Mouse (Mus musculus) C2C12 (cell line): Measurements from ENCODE around the gene Klrb1f. TPM values are rescaled to one million over a fixed set of nuclear protein-coding genes. Genes with fewer than 3 reads are reported as not detected.

Source experiments
- H3K27me3 ChIP-seq: one replicate; pipeline ENCODE4 v1.6.1; 2011; ENCODE audit not compliant: control insufficient read depth, insufficient read depth, insufficient read length
- H3K36me3 ChIP-seq: one replicate; pipeline ENCODE4 v1.6.1; 2011; ENCODE audit not compliant: control insufficient read depth, insufficient read depth
- H3K4me3 ChIP-seq: one replicate; pipeline ENCODE4 v1.5.1; 2011; ENCODE audit warnings: mild to moderate bottlenecking, control low read depth; ENCODE audit not compliant: poor library complexity, insufficient read depth, severe bottlenecking
- H3K79me2 ChIP-seq: one replicate; pipeline ENCODE4 v1.6.1; 2011; ENCODE audit not compliant: control insufficient read depth, insufficient read depth
- H3K79me3 ChIP-seq: one replicate; pipeline ENCODE4 v1.6.1; 2011; ENCODE audit warnings: low read depth, control low read depth
- H3ac ChIP-seq: one replicate; pipeline ENCODE3; 2011; ENCODE audit warnings: low read depth; ENCODE audit not compliant: control insufficient read depth, insufficient read length
- CEBPB ChIP-seq: IDR thresholded peaks from one replicate; pipeline ENCODE4 v1.6.1; 2011; ENCODE audit warnings: low read depth, mild to moderate bottlenecking, control low read depth, moderate library complexity
- CTCF ChIP-seq: IDR thresholded peaks from one replicate; pipeline ENCODE4 v1.5.1; 2011; ENCODE audit not compliant: control insufficient read depth, insufficient read depth, insufficient read length
- FOSL1 ChIP-seq: IDR thresholded peaks from one replicate; pipeline ENCODE4 v1.8.0; 2011; ENCODE audit warnings: mild to moderate bottlenecking, low read length; ENCODE audit not compliant: poor library complexity, insufficient read depth, severe bottlenecking
- MAX ChIP-seq: IDR thresholded peaks from one replicate; pipeline ENCODE4 v1.6.1; 2011; ENCODE audit warnings: mild to moderate bottlenecking, control low read depth
- MYOD1 ChIP-seq: IDR thresholded peaks from one replicate; pipeline ENCODE4 v1.6.1; 2011; ENCODE audit warnings: low read depth; ENCODE audit not compliant: control insufficient read depth, insufficient read length
- MYOG ChIP-seq: IDR thresholded peaks from one replicate; pipeline ENCODE4 v1.6.1; 2011; ENCODE audit not compliant: control insufficient read depth, insufficient read length; ENCODE audit errors: extremely low read depth
- USF1 ChIP-seq: IDR thresholded peaks from one replicate; pipeline ENCODE4 v1.6.1; 2011; ENCODE audit warnings: low read depth, mild to moderate bottlenecking, control low read depth, moderate library complexity
- polyA plus RNA-seq: library from polyadenylated mRNA; unstranded; fragments of >200 nt; fragmentation: generic; extraction: Trizol; gene quantifications from one replicate; pipeline ENCODE4 v1.2.1, GENCODE M21; 2012; ENCODE audit warnings: missing spikeins

Gene Klrb1f
- polyA plus RNA-seq, 1 experiment, result not detected

DNA sequence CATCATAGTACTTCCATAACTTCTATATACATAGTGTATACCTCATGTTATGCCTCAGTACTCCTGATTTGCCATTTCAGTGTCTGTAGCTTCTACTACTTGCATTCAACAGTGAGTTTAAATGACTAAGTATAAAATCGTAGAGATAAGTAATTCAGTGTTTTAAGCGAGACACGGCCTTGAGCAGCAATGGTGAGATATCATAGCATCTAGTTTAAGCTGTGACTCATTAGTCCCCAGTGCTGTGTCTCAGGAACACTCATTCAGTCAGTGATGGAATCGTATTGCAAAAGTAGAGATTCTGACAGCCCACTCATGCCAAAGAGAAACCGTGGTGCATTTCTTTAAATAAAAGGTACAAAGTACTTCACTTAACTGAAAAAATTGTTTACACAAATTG is 6.0 kb downstream of the Klrb1f start:
- no peaks in the 10 kb centered on the region for H3K79me3 ChIP-seq
- no peaks in the 10 kb centered on the region for H3K36me3 ChIP-seq
- H3K4me3 ChIP-seq, result no peak overlapping the region
- no peaks in the 10 kb centered on the region for H3K79me2 ChIP-seq
- no peak for TF ChIP-seq MYOD1
- no peak for TF ChIP-seq USF1
- TF ChIP-seq FOSL1, result no peak
- no peak for TF ChIP-seq MAX
- TF ChIP-seq MYOG, result no peak
- no peak for TF ChIP-seq CTCF
- no peak for TF ChIP-seq CEBPB
- H3ac ChIP-seq, result no peak overlapping the region
- no peaks in the 10 kb centered on the region for H3K27me3 ChIP-seq

DNA sequence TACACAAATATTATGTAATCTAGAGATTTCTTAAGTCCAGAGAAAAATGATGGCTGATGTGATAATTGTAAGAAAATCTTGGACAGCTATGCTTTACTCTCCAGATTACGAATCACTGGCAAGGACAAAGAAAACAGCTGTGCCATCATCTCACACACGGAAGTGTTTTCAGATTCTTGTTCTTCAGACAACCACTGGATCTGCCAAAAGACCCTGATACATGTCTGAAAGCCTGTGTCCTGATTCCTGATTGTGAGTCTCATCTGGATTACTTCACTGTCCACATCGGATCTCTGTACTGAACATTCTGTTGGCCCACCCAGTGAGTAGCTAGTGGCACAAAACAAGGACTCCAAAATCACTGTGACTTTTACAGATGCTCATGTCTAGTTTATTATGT is 10.5 kb downstream of the Klrb1f start:
- TF ChIP-seq MYOD1 (no peak), MYOG (no peak), CTCF (no peak), CEBPB (no peak), FOSL1 (no peak), USF1 (no peak)
- Histone ChIP-seq H3K79me3 (no peaks in the 10 kb centered on the region), H3K36me3 (no peaks in the 10 kb centered on the region), H3K4me3 (no peak overlapping the region), H3K79me2 (no peaks in the 10 kb centered on the region), H3K27me3 (no peaks in the 10 kb centered on the region), H3ac (no peak overlapping the region)

- Histone ChIP-seq H3ac (no peak overlapping the region), H3K79me2 (no peaks in the 10 kb centered on the region), H3K36me3 (no peaks in the 10 kb centered on the region), H3K27me3 (no peaks in the 10 kb centered on the region), H3K4me3 (no peak overlapping the region), H3K79me3 (no peaks in the 10 kb centered on the region)
- TF ChIP-seq CTCF (no peak), FOSL1 (no peak), MYOD1 (no peak), MYOG (no peak), CEBPB (no peak), USF1 (no peak), MAX (no peak)
These were observed 12.3 kb downstream of the Klrb1f start for GRCm38 (mm10) chr6:129058013-129058412.

GRCm38 (mm10) chr6:129065407-129065806 is 19.7 kb downstream of the Klrb1f start:
- no peak overlapping the region for H3ac ChIP-seq
- H3K79me3 ChIP-seq, result no peaks in the 10 kb centered on the region

GRCm38 (mm10) chr6:129065857-129066256 is 20.2 kb downstream of the Klrb1f start:
- Histone ChIP-seq H3K36me3 (no peaks in the 10 kb centered on the region), H3K79me3 (no peaks in the 10 kb centered on the region), H3K4me3 (no peak overlapping the region), H3K27me3 (no peaks in the 10 kb centered on the region), H3ac (no peak overlapping the region), H3K79me2 (no peaks in the 10 kb centered on the region)
- TF ChIP-seq MAX (no peak), MYOG (no peak), FOSL1 (no peak), CEBPB (no peak), USF1 (no peak), MYOD1 (no peak), CTCF (no peak)

More at GRCm38 (mm10) chr6:129065407-129065806, 19.7 kb downstream of the Klrb1f start:
- Histone ChIP-seq H3K36me3 (no peaks in the 10 kb centered on the region), H3K79me2 (no peaks in the 10 kb centered on the region), H3K4me3 (no peak overlapping the region), H3K27me3 (no peaks in the 10 kb centered on the region)
- no peak for TF ChIP-seq CTCF
- no peak for TF ChIP-seq USF1

DNA sequence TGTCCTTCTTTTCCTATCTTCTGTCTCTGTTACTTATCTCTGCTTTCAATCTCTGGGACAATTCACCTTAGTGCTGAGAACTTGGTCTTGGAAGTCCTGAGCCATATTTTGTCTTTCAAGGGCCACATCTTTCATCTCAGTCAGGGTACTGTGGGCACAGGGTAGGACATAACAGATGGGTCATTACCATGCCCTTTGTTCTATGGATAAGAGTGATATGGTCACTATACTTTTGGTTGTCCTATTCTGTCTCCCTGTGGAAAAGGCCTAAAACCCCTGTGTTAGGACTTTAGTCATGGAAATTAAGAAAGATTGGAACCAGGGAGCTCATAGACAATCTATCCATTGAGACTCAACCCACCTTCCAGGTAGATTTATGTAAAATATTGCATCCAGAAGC is 20.8 kb downstream of the Klrb1f start:
- TF ChIP-seq MAX, result no peak
- no peak for TF ChIP-seq CEBPB
- Histone ChIP-seq H3K36me3 (no peaks in the 10 kb centered on the region), H3K79me2 (no peaks in the 10 kb centered on the region), H3K79me3 (no peaks in the 10 kb centered on the region), H3K27me3 (no peaks in the 10 kb centered on the region), H3ac (no peak overlapping the region), H3K4me3 (no peak overlapping the region)
